Comparison of ENCODE assay signal across 40 mouse cellular contexts in the genomic region with DNA sequence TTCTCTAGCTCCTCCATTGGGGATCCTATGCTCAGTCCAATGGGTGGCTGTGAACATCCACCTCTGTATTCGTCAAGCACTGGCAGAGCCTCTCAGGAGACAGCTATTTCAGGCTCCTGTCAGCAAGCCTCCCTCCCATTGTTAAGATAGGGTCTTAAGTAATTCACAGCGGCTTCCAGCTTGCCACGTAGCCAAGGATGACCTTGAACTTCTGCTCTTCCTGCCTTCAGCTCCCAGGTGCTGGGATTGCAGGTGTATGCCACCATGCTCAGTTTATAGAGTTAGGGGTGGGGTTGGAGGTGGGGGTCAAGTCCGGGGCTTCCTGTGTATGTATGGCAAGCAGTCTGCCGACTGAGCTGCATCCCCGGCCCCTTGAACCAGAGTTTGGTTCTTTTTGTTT. TPM values are rescaled to one million over a fixed set of nuclear protein-coding genes. Genes with fewer than 3 reads are reported as not detected.
"Had no signal": no experiment of that assay in that cellular context is flagged by ENCODE, and none has a peak within 500 bp of the region (broad histone marks: within the 10 kb centered on the region; RNA-seq: fewer than 3 reads in every experiment).

No protein-coding gene starts in this region.

- H3K27me3 ChIP-seq: heart, embryonic 13.5 days; heart, embryonic 15.5 days; hindbrain, embryonic 13.5 days; hindbrain, embryonic 15.5 days; kidney, embryonic 15.5 days; limb, embryonic 13.5 days; limb, embryonic 15.5 days; liver, embryonic 12.5 days had no signal

- H3K4me2 ChIP-seq: heart, embryonic 11.5 days; heart, embryonic 13.5 days; heart, embryonic 15.5 days; hindbrain, embryonic 13.5 days; hindbrain, embryonic 15.5 days; kidney, embryonic 15.5 days; limb, embryonic 13.5 days; limb, embryonic 15.5 days; liver, embryonic 12.5 days had no signal

- H3K9ac ChIP-seq: heart, embryonic 13.5 days; heart, embryonic 15.5 days; hindbrain, embryonic 13.5 days; hindbrain, embryonic 15.5 days; kidney, embryonic 15.5 days; limb, embryonic 13.5 days; limb, embryonic 15.5 days; liver, embryonic 12.5 days; liver, embryonic 14.5 days had no signal

- ATAC-seq: hindbrain, postnatal 0 days; intestine, embryonic 16.5 days; liver, embryonic 12.5 days had no signal

- H3K27ac ChIP-seq: heart, embryonic 13.5 days; heart, embryonic 15.5 days; hindbrain, embryonic 13.5 days; hindbrain, embryonic 15.5 days; hindbrain, postnatal 0 days; kidney, embryonic 15.5 days; kidney, postnatal 0 days; limb, embryonic 13.5 days; limb, embryonic 15.5 days; liver, embryonic 12.5 days; liver, embryonic 14.5 days had no signal

- H3K9me3 ChIP-seq: heart, embryonic 13.5 days; heart, embryonic 15.5 days; hindbrain, embryonic 13.5 days; hindbrain, embryonic 15.5 days; kidney, embryonic 15.5 days; limb, embryonic 13.5 days; limb, embryonic 15.5 days; liver, embryonic 12.5 days had no signal

- DNase-seq: gastrocnemius, postnatal 14 days; gastrocnemius, postnatal 36 days; heart, adult 11 months; heart, postnatal 14 days; heart, postnatal 36 days; kidney, adult 11 months; kidney, adult 8-10 months; kidney, postnatal 14 days; kidney, postnatal 36 days; layer of hippocampus, adult 9-11 months; layer of hippocampus, postnatal 36 days; left cerebral cortex, postnatal 4 days; lung, adult 18-20 months had no signal

- H3K4me3 ChIP-seq: heart, embryonic 13.5 days; heart, embryonic 15.5 days; hindbrain, embryonic 13.5 days; hindbrain, embryonic 15.5 days; kidney, embryonic 15.5 days; limb, embryonic 13.5 days; limb, embryonic 15.5 days; liver, embryonic 12.5 days had no signal

RNA-seq across cellular contexts. Expression of a gene that starts 58.5 kb away (rescaled TPM):
- total RNA-seq: gastrocnemius, adult 18-20 months; gastrocnemius, adult 8-10 months; gastrocnemius, postnatal 14 days; gastrocnemius, postnatal 36 days; heart, adult 8-10 months; heart, postnatal 14 days; heart, postnatal 36 days; hematopoietic stem cell, adult 5-6 weeks; hindbrain, postnatal 0 days; layer of hippocampus, adult 18-20 months; layer of hippocampus, postnatal 14 days; layer of hippocampus, postnatal 36 days; left cerebral cortex, adult 18-20 months; left cerebral cortex, adult 8-10 months; left cerebral cortex, postnatal 10 days; left cerebral cortex, postnatal 25 days; left cerebral cortex, postnatal 4 days; liver, adult 2 months had no signal
- polyA plus RNA-seq: heart, embryonic 13.5 days; heart, embryonic 15.5 days; heart, postnatal 0 days; large intestine, adult 2 months; liver, embryonic 12.5 days; liver, embryonic 16.5 days had no signal
